Mouse (Mus musculus) limb, embryonic 15.5 days (tissue): ENCODE data around the gene Atp8b4. TPM values are rescaled to one million over a fixed set of nuclear protein-coding genes. Genes with fewer than 3 reads are reported as not detected.

Source experiments
- ATAC-seq: fragments of 200-750 bp; cut with Nextera tagmentation; 2 replicates; pipeline ENCODE4 v1.8.0; 2017; ENCODE audit warnings: low read depth, moderate TSS enrichment; ENCODE audit not compliant: insufficient number of reproducible peaks, low FRiP score, low TSS enrichment
- H3K27ac ChIP-seq: fragments of 300-500 bp; sonication (generic); 2 replicates; pipeline ENCODE4 v1.5.1; 2015; ENCODE audit warnings: moderate library complexity, mild to moderate bottlenecking, inconsistent platforms
- H3K27me3 ChIP-seq: fragments of 300-500 bp; sonication (generic); 2 replicates; pipeline ENCODE4 v1.6.1; 2015; ENCODE audit warnings: inconsistent platforms
- H3K36me3 ChIP-seq: fragments of 300-500 bp; sonication (generic); 2 replicates; pipeline ENCODE4 v1.6.1; 2015; ENCODE audit warnings: inconsistent platforms
- H3K4me1 ChIP-seq: fragments of 300-500 bp; sonication (generic); 2 replicates; pipeline ENCODE4 v1.6.1; 2015; ENCODE audit warnings: inconsistent platforms
- H3K4me2 ChIP-seq: fragments of 300-500 bp; sonication (generic); 2 replicates; pipeline ENCODE4 v1.6.1; 2015; ENCODE audit warnings: mild to moderate bottlenecking, inconsistent platforms
- H3K4me3 ChIP-seq: fragments of 300-500 bp; sonication (generic); 2 replicates; pipeline ENCODE4 v1.5.1; 2015; ENCODE audit warnings: mild to moderate bottlenecking, inconsistent platforms
- H3K9ac ChIP-seq: fragments of 300-500 bp; sonication (generic); 2 replicates; pipeline ENCODE4 v1.6.1; 2015; ENCODE audit warnings: inconsistent platforms
- H3K9me3 ChIP-seq: fragments of 300-500 bp; sonication (generic); 2 replicates; pipeline ENCODE4 v1.6.1; 2016; ENCODE audit warnings: inconsistent platforms
- WGBS: fragments of 180-500 bp; shearing (Covaris S2); methylation state at CpG from one replicate; pipeline ENCODE4 v1.1.7; 2015; 5-methylcytosine and 5-hydroxymethylcytosine counted together
- polyA plus RNA-seq: library from polyadenylated mRNA; unstranded; fragments of >200 nt; fragmentation: Nextera tagmentation; extraction: Ambion mirVana; gene quantifications from 2 replicates; pipeline ENCODE4 v1.2.1, GENCODE M21; 2015

Gene Atp8b4
- polyA plus RNA-seq, 1 experiment from 2014 or later, result 0.77 TPM

- no peak for ATAC-seq
- H3K4me2 ChIP-seq, result no peak overlapping the region
- no peak overlapping the region for H3K27ac ChIP-seq
- H3K9ac ChIP-seq, result no peak overlapping the region
- no peaks in the 10 kb centered on the region for H3K27me3 ChIP-seq
- no peak overlapping the region for H3K4me3 ChIP-seq
- H3K4me1 ChIP-seq, result no peaks in the 10 kb centered on the region
- H3K9me3 ChIP-seq, result no peaks in the 10 kb centered on the region
- no peaks in the 10 kb centered on the region for H3K36me3 ChIP-seq
- 84% methylated on average over 3 of the region's 3 CpGs for WGBS
Measured at GRCm38 (mm10) chr2:126343026-126343593, 157.4 kb downstream of the Atp8b4 start.

DNA sequence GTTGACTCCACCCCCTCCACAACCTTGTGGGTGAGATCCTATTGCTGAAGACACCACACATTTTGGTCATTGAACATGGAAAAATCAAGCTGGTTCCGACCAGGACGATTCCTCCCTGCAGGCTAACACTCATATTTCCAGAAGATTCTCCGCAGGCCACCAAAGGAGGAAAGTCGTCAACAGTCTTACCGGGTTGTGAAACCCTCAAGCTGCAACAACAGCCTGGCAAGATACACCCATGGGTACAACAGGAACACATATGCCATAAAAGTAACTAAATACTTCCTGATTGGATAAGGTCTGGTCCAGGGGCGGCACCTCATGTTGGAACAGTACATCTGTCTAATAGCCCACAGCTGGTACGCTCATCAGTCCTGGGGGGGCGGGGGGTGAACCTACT is 159.0 kb downstream of the Atp8b4 start:
- Histone ChIP-seq H3K27ac (no peak overlapping the region), H3K9ac (no peak overlapping the region), H3K4me3 (no peak overlapping the region), H3K4me1 (no peaks in the 10 kb centered on the region), H3K27me3 (no peaks in the 10 kb centered on the region), H3K4me2 (no peak overlapping the region), H3K36me3 (no peaks in the 10 kb centered on the region), H3K9me3 (no peaks in the 10 kb centered on the region)
- whole genome bisulfite sequencing, result 84% methylated on average over 8 of the region's 8 CpGs
- no peak for ATAC-seq

DNA sequence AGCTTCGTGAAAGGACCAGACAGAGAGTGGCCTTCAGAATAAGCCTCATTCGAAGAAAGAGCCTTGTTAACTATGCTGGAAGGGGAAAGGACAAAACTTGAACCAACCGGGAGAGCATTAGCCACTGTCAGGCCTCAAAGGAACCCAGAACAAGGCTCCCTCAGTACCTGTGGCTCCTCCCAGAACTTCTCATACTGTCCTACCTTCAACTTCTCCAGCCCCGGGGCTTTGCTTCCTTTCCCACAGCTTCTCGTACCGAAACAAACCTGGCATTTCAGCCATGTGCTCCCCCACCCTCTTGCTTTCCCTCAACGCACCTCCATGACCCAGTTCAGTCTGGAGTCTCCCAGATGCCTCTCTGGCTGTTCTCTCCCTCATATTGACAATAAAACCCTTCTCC is 160.3 kb downstream of the Atp8b4 start:
- no peak for ATAC-seq
- H3K27me3 ChIP-seq, result no peaks in the 10 kb centered on the region
- no peak overlapping the region for H3K4me2 ChIP-seq
- no peak overlapping the region for H3K4me3 ChIP-seq
- H3K9ac ChIP-seq, result no peak overlapping the region
- H3K4me1 ChIP-seq, result no peaks in the 10 kb centered on the region
- no peak overlapping the region for H3K27ac ChIP-seq
- no peaks in the 10 kb centered on the region for H3K9me3 ChIP-seq
- no peaks in the 10 kb centered on the region for H3K36me3 ChIP-seq
- 75% methylated on average over 7 of the region's 7 CpGs for WGBS

GRCm38 (mm10) chr2:126339516-126339915 is 161.0 kb downstream of the Atp8b4 start:
- Histone ChIP-seq H3K27me3 (no peaks in the 10 kb centered on the region), H3K27ac (no peak overlapping the region), H3K4me2 (no peak overlapping the region), H3K4me3 (no peak overlapping the region), H3K4me1 (no peaks in the 10 kb centered on the region), H3K9me3 (no peaks in the 10 kb centered on the region), H3K36me3 (no peaks in the 10 kb centered on the region), H3K9ac (no peak overlapping the region)
- WGBS, result 74% methylated on average over 8 of the region's 8 CpGs
- no peak for ATAC-seq

DNA sequence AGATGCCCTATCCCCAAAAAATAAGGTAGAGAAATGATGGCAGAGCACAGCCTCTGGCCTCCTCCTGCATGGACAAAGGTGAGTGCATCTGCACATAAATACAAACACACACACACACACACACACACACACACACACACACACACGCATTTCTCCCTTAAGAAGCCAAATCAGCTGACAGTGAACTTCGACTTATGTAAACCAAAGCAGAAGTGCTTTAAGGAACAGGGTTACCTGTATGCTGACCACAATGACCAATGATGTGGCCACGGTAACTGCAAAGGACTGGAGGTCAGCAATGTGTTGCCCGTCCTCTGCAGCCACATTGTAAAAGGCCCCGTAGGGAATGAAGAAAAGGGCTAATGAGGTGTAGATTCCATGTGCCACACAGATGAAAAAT is 163.3 kb downstream of the Atp8b4 start:
- H3K4me2 ChIP-seq, result no peak overlapping the region
- no peaks in the 10 kb centered on the region for H3K4me1 ChIP-seq
- no peak overlapping the region for H3K4me3 ChIP-seq
- no peak for ATAC-seq
- no peak overlapping the region for H3K27ac ChIP-seq
- H3K27me3 ChIP-seq, result no peaks in the 10 kb centered on the region
- WGBS, result 56% methylated on average over 5 of the region's 5 CpGs
- no peaks in the 10 kb centered on the region for H3K36me3 ChIP-seq
- no peaks in the 10 kb centered on the region for H3K9me3 ChIP-seq
- no peak overlapping the region for H3K9ac ChIP-seq

GRCm38 (mm10) chr2:126331794-126332193 is 168.7 kb downstream of the Atp8b4 start:
- no peak overlapping the region for H3K27ac ChIP-seq
- no peaks in the 10 kb centered on the region for H3K36me3 ChIP-seq
- H3K4me2 ChIP-seq, result no peak overlapping the region
- ATAC-seq, result no peak
- no peak overlapping the region for H3K9ac ChIP-seq
- 85% methylated on average over 3 of the region's 3 CpGs for WGBS
- H3K4me3 ChIP-seq, result no peak overlapping the region
- no peaks in the 10 kb centered on the region for H3K27me3 ChIP-seq
- H3K4me1 ChIP-seq, result no peaks in the 10 kb centered on the region
- no peaks in the 10 kb centered on the region for H3K9me3 ChIP-seq

DNA sequence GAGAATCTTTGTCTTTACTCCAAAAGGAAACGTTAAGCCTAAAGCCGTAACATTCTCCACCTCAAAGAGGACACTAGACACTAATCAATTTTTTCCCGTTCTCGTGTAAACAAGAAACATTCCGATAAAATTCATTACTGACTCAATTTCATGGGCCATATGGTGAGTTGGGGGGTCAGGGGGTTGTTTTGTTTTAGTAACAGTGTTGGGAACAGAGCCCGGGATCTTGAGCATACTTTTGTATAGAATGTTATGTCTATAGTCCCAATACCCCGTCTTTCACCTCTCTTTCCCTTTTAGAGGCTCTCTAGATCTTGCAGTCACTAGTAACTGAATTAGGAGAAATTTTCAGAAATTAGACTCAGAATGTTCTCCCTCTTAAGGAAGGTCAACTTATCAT is 177.3 kb downstream of the Atp8b4 start:
- ATAC-seq, result no peak
- Histone ChIP-seq H3K27ac (no peak overlapping the region), H3K9ac (no peak overlapping the region), H3K4me2 (no peak overlapping the region), H3K4me1 (peaks cover 4% of the 10 kb centered on the region; the same call in 1 of the 2 replicates), H3K4me3 (no peak overlapping the region), H3K36me3 (no peaks in the 10 kb centered on the region), H3K9me3 (no peaks in the 10 kb centered on the region), H3K27me3 (no peaks in the 10 kb centered on the region)
- 59% methylated on average over 7 of the region's 7 CpGs for WGBS

GRCm38 (mm10) chr2:126322631-126323031 is 177.8 kb downstream of the Atp8b4 start:
- ATAC-seq, result peak; percentile 72; the same call in 1 of the 2 replicates
- no peak overlapping the region for H3K9ac ChIP-seq
- WGBS, result 54% methylated on average over 15 of the region's 15 CpGs
- no peak overlapping the region for H3K27ac ChIP-seq
- no peak overlapping the region for H3K4me3 ChIP-seq
- no peaks in the 10 kb centered on the region for H3K9me3 ChIP-seq
- no peaks in the 10 kb centered on the region for H3K27me3 ChIP-seq
- H3K36me3 ChIP-seq, result no peaks in the 10 kb centered on the region
- H3K4me2 ChIP-seq, result no peak overlapping the region
- H3K4me1 ChIP-seq, result peaks cover 4% of the 10 kb centered on the region; the same call in 1 of the 2 replicates

DNA sequence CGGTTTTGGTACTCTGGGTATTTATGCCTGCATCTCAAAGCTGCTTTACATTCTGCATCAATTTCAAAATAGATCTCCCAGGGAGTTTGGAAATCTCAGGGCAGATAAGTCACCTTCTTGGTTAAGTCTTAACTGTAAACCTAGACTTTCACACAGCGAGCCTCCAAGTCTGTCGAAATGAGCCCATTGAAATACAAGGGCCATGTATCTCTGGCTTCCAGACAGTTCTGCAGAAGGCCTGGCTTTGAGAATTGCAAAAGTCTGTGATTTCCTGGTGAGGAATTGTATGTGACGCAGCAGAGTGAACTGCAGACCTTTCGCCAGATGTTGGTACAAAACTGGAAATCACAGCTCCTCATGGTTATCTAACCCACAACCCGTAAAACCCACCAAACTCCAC is 182.4 kb downstream of the Atp8b4 start:
- H3K27me3 ChIP-seq, result no peaks in the 10 kb centered on the region
- H3K9me3 ChIP-seq, result no peaks in the 10 kb centered on the region
- no peaks in the 10 kb centered on the region for H3K36me3 ChIP-seq
- no peak for ATAC-seq
- H3K9ac ChIP-seq, result no peak overlapping the region
- no peak overlapping the region for H3K4me3 ChIP-seq
- no peak overlapping the region for H3K27ac ChIP-seq
- H3K4me2 ChIP-seq, result no peak overlapping the region
- peaks cover 4% of the 10 kb centered on the region; the same call in 1 of the 2 replicates for H3K4me1 ChIP-seq
- WGBS, result 66% methylated on average over 6 of the region's 6 CpGs

GRCm38 (mm10) chr2:126316942-126317341 is 183.5 kb downstream of the Atp8b4 start:
- Histone ChIP-seq H3K9me3 (no peaks in the 10 kb centered on the region), H3K4me3 (no peak overlapping the region), H3K4me2 (no peak overlapping the region), H3K27me3 (no peaks in the 10 kb centered on the region), H3K27ac (no peak overlapping the region), H3K4me1 (no peaks in the 10 kb centered on the region), H3K9ac (no peak overlapping the region), H3K36me3 (no peaks in the 10 kb centered on the region)
- WGBS, result 87% methylated on average over 3 of the region's 3 CpGs
- no peak for ATAC-seq

DNA sequence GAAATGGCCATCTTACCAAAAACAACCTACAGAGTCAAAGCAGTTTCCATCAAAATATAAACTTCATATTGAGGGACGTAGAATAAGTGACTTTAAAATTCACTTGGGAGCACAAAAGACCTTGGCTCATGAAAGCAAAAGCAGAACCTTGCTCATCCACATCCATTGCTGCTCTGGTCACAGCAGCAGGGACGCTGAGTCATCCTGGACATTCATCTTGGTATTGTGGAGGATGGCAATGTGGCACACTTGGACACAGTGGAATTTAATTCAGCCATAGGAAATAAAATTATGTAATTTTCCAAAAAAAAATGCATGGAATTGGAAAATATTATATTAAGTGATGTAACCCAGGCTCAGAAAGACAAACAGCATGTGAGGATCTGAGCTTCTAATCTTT is 184.1 kb downstream of the Atp8b4 start:
- ATAC-seq, result no peak
- Histone ChIP-seq H3K36me3 (no peaks in the 10 kb centered on the region), H3K4me2 (no peak overlapping the region), H3K9ac (no peak overlapping the region), H3K27ac (no peak overlapping the region), H3K4me1 (no peaks in the 10 kb centered on the region), H3K27me3 (no peaks in the 10 kb centered on the region), H3K9me3 (no peaks in the 10 kb centered on the region), H3K4me3 (no peak overlapping the region)
- 87% methylated on average over 2 of the region's 2 CpGs for WGBS

DNA sequence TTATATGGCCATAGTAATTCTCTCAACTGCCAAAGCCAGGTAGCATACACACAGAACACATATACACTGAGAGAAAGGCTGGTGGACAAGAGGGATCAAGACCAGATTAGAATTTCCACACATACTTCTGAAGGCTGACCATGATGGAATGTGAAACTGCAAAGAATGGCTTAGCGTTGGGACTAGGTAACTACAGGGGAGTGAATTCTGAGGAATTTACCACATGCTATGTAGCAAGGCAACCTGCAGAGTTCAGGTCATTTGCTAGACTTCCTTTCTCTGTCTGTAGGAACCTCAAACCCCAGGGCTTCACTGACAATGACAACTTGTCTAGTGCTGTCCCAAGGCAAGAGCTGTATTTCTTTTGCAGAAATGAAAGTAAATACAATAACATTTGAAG is 189.4 kb downstream of the Atp8b4 start:
- Histone ChIP-seq H3K27me3 (no peaks in the 10 kb centered on the region), H3K4me1 (no peaks in the 10 kb centered on the region), H3K9me3 (no peaks in the 10 kb centered on the region), H3K27ac (no peak overlapping the region), H3K9ac (no peak overlapping the region), H3K36me3 (no peaks in the 10 kb centered on the region), H3K4me2 (no peak overlapping the region), H3K4me3 (no peak overlapping the region)
- no peak for ATAC-seq
- 50% methylated on average over 1 of the region's 1 CpGs for WGBS

- no peak overlapping the region for H3K27ac ChIP-seq
- no peaks in the 10 kb centered on the region for H3K9me3 ChIP-seq
- no peaks in the 10 kb centered on the region for H3K27me3 ChIP-seq
- H3K4me3 ChIP-seq, result no peak overlapping the region
- no peak for ATAC-seq
- H3K9ac ChIP-seq, result no peak overlapping the region
- WGBS, result 55% methylated on average over 4 of the region's 4 CpGs
- H3K36me3 ChIP-seq, result no peaks in the 10 kb centered on the region
- no peak overlapping the region for H3K4me2 ChIP-seq
- H3K4me1 ChIP-seq, result no peaks in the 10 kb centered on the region
Measured at GRCm38 (mm10) chr2:126309994-126310393, 190.5 kb downstream of the Atp8b4 start.
